Mouse (Mus musculus) lung, postnatal 0 days (tissue): ENCODE measurements around the gene Itga11. TPM values are rescaled to one million over a fixed set of nuclear protein-coding genes. Genes with fewer than 3 reads are reported as not detected.

Source experiments
- ATAC-seq: fragments of 200-750 bp; cut with Nextera tagmentation; 2 replicates; pipeline ENCODE4 v1.8.0; 2017; ENCODE audit warnings: moderate library complexity
- DNase-seq: peaks from one replicate; pipeline ENCODE4 v3.0.0-alpha.2; 2016; ENCODE audit warnings: low spot score
- H3K27ac ChIP-seq: fragments of 300-500 bp; sonication (generic); 2 replicates; pipeline ENCODE4 v1.5.1; 2014; ENCODE audit warnings: antibody characterized with exemption, mild to moderate bottlenecking, low read length, mixed read lengths
- H3K27me3 ChIP-seq: fragments of 300-500 bp; sonication (generic); replicated peaks from 2 replicates; pipeline ENCODE4 v1.6.1; 2014; ENCODE audit warnings: low read length, mixed read lengths; ENCODE audit not compliant: insufficient read depth
- H3K36me3 ChIP-seq: fragments of 300-500 bp; sonication (generic); 2 replicates; pipeline ENCODE4 v1.6.1; 2014; ENCODE audit warnings: low read length, mixed read lengths; ENCODE audit not compliant: insufficient read depth
- H3K4me1 ChIP-seq: fragments of 300-500 bp; sonication (generic); 2 replicates; pipeline ENCODE4 v1.6.1; 2014; ENCODE audit warnings: antibody characterized with exemption, low read depth, low read length, mixed read lengths; ENCODE audit not compliant: insufficient read depth
- H3K4me2 ChIP-seq: fragments of 300-500 bp; sonication (generic); replicated peaks from 2 replicates; pipeline ENCODE4 v1.6.1; 2014; ENCODE audit warnings: low read depth, mild to moderate bottlenecking, low read length, moderate library complexity, mixed read lengths
- H3K4me3 ChIP-seq: fragments of 300-500 bp; sonication (generic); 2 replicates; pipeline ENCODE4 v1.5.1; 2014; ENCODE audit warnings: low read depth, low read length
- H3K9ac ChIP-seq: fragments of 300-500 bp; sonication (generic); replicated peaks from 2 replicates; pipeline ENCODE4 v1.6.1; 2014; ENCODE audit warnings: low read depth, mild to moderate bottlenecking
- H3K9me3 ChIP-seq: fragments of 300-500 bp; sonication (generic); 2 replicates; pipeline ENCODE4 v1.6.1; 2016; ENCODE audit warnings: low read length, mixed read lengths
- CTCF ChIP-seq: IDR thresholded peaks from 2 replicates; pipeline ENCODE4 v1.5.1; 2016; ENCODE audit warnings: antibody characterized with exemption, mild to moderate bottlenecking
- EP300 ChIP-seq: IDR thresholded peaks from 2 replicates; pipeline ENCODE4 v1.6.1; 2016; ENCODE audit warnings: antibody characterized with exemption, mild to moderate bottlenecking, control low read depth
- WGBS: fragments of 180-500 bp; shearing (Covaris S2); extraction: QIAGEN DNeasy Blood & Tissue Kit; methylation state at CpG from one replicate; pipeline ENCODE4 v1.1.7; 2014; 5-methylcytosine and 5-hydroxymethylcytosine counted together
- polyA plus RNA-seq: library from polyadenylated mRNA; unstranded; fragments of >200 nt; fragmentation: Nextera tagmentation; extraction: Ambion mirVana; gene quantifications from 2 replicates; pipeline ENCODE4 v1.2.1, GENCODE M21; 2015

The Itga11 gene
- 0.18 and 0.35 TPM in 2 replicates for polyA plus RNA-seq

GRCm38 (mm10) chr9:62677641-62678549 is at the start of gene Itga11:
Gene Itga11 (plus strand): TSS chr9:62677826.
- TF ChIP-seq EP300 (no peak), CTCF (no peak)

DNA sequence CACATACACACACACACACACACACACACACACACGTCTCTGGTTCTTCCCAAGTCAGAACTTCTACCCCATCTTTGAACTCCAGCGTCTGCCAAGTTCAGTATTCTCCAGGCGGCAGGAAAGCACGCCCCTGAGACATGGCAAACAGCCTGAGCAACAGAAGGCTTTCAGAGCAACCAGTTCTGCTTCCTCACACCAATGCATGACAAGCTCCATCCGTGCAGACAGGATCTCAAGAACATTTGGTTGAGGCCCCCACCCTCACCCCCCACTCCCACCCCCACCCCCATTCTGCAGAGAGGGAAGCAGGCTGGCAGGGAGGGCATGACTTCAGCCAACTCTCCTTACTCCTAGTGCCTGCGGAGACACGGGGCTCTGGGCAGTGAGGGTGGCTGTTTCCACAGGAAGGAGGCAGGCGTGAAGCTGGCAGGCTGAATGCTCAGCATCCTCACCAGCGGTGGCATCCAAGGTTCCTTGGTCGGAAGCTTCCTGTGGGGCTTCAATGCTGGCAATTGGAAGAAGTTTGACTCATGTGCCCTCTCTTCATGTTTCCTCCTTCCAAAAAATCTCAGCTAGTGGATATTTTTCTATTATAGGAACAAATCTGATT is 46.9 kb upstream of the Itga11 start:
- Histone ChIP-seq H3K9ac (no peak overlapping the region), H3K4me1 (no peaks in the 10 kb centered on the region), H3K4me2 (no peak overlapping the region), H3K27me3 (no peaks in the 10 kb centered on the region), H3K9me3 (no peaks in the 10 kb centered on the region), H3K36me3 (no peaks in the 10 kb centered on the region), H3K27ac (no peak overlapping the region), H3K4me3 (no peak overlapping the region)
- DNase-seq (no peak), ATAC-seq (no peak)
- TF ChIP-seq CTCF (no peak), EP300 (no peak)
- 55% methylated on average over 10 of the region's 10 CpGs for WGBS

More at GRCm38 (mm10) chr9:62677641-62678549, at the start of gene Itga11:
- Histone ChIP-seq H3K27me3 (peaks cover 13% of the 10 kb centered on the region; the same call in 1 of the 2 replicates), H3K4me1 (peaks cover 7% of the 10 kb centered on the region; the same call in 1 of the 2 replicates), H3K9me3 (no peaks in the 10 kb centered on the region), H3K9ac (no peak within 1 kb of the TSS), H3K36me3 (no peaks in the 10 kb centered on the region), H3K4me2 (peak within 1 kb of the TSS; percentile 58), H3K4me3 (peak within 1 kb of the TSS; percentile 31), H3K27ac (no peak within 1 kb of the TSS)
- WGBS, result under 1% methylated on average over 42 of the region's 45 CpGs
- DNase-seq, result peak; percentile 44
- peak; percentile 35; the same call in 1 of the 2 replicates for ATAC-seq

DNA sequence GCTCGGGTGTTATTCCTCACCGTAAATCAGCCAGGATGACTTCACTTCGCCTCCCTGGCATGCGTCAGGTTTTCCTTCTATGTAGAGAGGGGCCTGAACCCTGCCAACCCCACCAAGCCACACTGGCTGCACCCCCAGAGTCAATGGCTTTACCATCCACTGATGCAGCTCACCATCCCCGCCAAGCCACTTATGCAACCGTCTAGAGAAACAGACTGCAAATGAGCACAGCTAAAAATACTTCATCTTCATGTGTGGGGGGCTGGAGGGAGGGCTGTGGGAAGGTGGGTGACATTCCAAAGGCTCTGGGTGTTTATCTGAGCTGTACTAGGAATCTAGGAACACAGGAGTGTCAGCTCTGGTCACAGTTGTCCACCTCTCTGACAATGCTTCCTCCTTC is 45.2 kb upstream of the Itga11 start:
- WGBS, result 68% methylated on average over 6 of the region's 6 CpGs
- TF ChIP-seq CTCF, result no peak
- TF ChIP-seq EP300, result no peak
- no peak for DNase-seq
- H3K27ac ChIP-seq, result no peak overlapping the region
- no peak overlapping the region for H3K4me2 ChIP-seq
- no peaks in the 10 kb centered on the region for H3K27me3 ChIP-seq
- no peaks in the 10 kb centered on the region for H3K9me3 ChIP-seq
- H3K9ac ChIP-seq, result no peak overlapping the region
- H3K36me3 ChIP-seq, result no peaks in the 10 kb centered on the region
- ATAC-seq, result no peak
- no peaks in the 10 kb centered on the region for H3K4me1 ChIP-seq
- H3K4me3 ChIP-seq, result no peak overlapping the region

- Histone ChIP-seq H3K4me2 (no peak overlapping the region), H3K9ac (no peak overlapping the region), H3K27me3 (no peaks in the 10 kb centered on the region), H3K36me3 (no peaks in the 10 kb centered on the region), H3K27ac (no peak overlapping the region), H3K9me3 (no peaks in the 10 kb centered on the region), H3K4me1 (no peaks in the 10 kb centered on the region), H3K4me3 (no peak overlapping the region)
- peak; percentile 58; the same call in 1 of the 2 replicates for TF ChIP-seq EP300
- no peak for TF ChIP-seq CTCF
- DNase-seq, result peak; percentile 44
- WGBS, result 30% methylated on average over 6 of the region's 6 CpGs
- peak; percentile 85 for ATAC-seq
Observed at GRCm38 (mm10) chr9:62638045-62638444, 39.6 kb upstream of the Itga11 start.

DNA sequence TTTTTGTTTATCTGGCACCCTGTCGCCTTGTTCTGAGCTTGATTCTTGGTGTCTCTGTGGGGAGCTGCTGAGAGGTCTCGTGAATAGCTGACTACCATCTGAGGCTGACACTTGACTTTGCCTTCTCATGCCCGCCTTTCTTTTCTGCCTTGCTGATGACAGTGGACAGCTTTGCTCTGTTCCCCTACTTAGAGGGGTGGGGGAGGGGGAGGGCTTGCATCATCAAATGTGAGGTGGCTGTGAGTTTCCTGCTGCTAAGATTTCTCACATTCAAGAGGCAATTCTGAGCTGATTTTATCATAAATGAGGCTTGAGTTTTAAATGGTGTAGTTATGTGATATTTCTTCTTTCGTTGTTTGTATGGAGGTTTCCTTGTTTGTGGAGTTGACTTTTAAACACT is 37.9 kb upstream of the Itga11 start:
- no peak overlapping the region for H3K9ac ChIP-seq
- H3K4me1 ChIP-seq, result no peaks in the 10 kb centered on the region
- no peaks in the 10 kb centered on the region for H3K9me3 ChIP-seq
- 48% methylated on average over 4 of the region's 4 CpGs for whole genome bisulfite sequencing
- no peak overlapping the region for H3K4me2 ChIP-seq
- no peaks in the 10 kb centered on the region for H3K36me3 ChIP-seq
- ATAC-seq (no peak), DNase-seq (no peak)
- no peak overlapping the region for H3K27ac ChIP-seq
- TF ChIP-seq CTCF, result no peak
- TF ChIP-seq EP300, result no peak
- H3K27me3 ChIP-seq, result no peaks in the 10 kb centered on the region
- no peak overlapping the region for H3K4me3 ChIP-seq

DNA sequence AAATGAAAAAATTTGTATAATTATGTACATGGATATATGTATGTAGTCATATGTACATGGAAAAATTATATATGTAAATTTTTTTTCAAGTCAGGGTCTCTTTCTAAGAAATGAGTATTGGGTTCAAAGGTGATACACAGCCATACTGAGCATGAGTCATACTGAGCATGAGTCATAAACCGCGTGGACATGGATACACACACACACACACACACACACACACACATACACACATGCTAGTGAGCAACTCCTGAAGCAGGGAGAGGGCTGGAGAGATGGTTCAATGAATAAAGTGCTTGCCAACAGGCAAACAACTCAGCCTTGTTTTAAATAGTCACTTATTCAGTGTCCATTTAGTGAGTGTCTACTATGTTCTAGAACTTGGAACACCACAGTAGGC is 37.4 kb upstream of the Itga11 start:
- WGBS, result 81% methylated on average over 2 of the region's 2 CpGs
- no peak overlapping the region for H3K4me3 ChIP-seq
- no peaks in the 10 kb centered on the region for H3K36me3 ChIP-seq
- H3K9ac ChIP-seq, result no peak overlapping the region
- DNase-seq, result peak; percentile 22
- no peaks in the 10 kb centered on the region for H3K27me3 ChIP-seq
- H3K4me2 ChIP-seq, result no peak overlapping the region
- no peak for TF ChIP-seq CTCF
- TF ChIP-seq EP300, result no peak
- peak; percentile 37; the same call in 1 of the 2 replicates for ATAC-seq
- no peaks in the 10 kb centered on the region for H3K4me1 ChIP-seq
- no peak overlapping the region for H3K27ac ChIP-seq
- no peaks in the 10 kb centered on the region for H3K9me3 ChIP-seq
